Mouse (Mus musculus) layer of hippocampus, postnatal 10 days (tissue): ENCODE data around the gene Smurf2. TPM values are rescaled to one million over a fixed set of nuclear protein-coding genes. Genes with fewer than 3 reads are reported as not detected.

ENCODE experiments used
- DNase-seq, 2 experiments: peaks; one replicate each; pipeline ENCODE4 v3.0.0; 2021; ENCODE audit warnings: low spot score in 2 of 2
- microRNA-seq, 2 experiments: library from miRNA; unstranded; fragments of <30 nt; microRNA quantifications; one replicate each; pipeline ENCODE4 v1.2.0; 2021
- total RNA-seq, 2 experiments: library from RNA; stranded (reverse); gene quantifications; 2 replicates each; pipeline ENCODE4 v1.2.3; 2021

The Smurf2 gene
- total RNA-seq, 2 experiments from 2014 or later = 29.5 to 31.1 TPM

GRCm38 (mm10) chr11:106778589-106779387, 141.7 kb downstream of the Smurf2 start:
- DNase-seq = no peak

- no peak for DNase-seq
Observed at GRCm38 (mm10) chr11:106778132-106778531, 142.4 kb downstream of the Smurf2 start.

- no peak for DNase-seq
Observed at GRCm38 (mm10) chr11:106777395-106777794, 143.1 kb downstream of the Smurf2 start.

- DNase-seq = no peak
Observed at GRCm38 (mm10) chr11:106776960-106777359, 143.6 kb downstream of the Smurf2 start.

- DNase-seq = no peak
Observed at GRCm38 (mm10) chr11:106773061-106773460, 147.5 kb downstream of the Smurf2 start.

GRCm38 (mm10) chr11:106770195-106770974, 150.1 kb downstream of the Smurf2 start:
- DNase-seq = peak in 1 of 2 experiments; percentile 34

Small RNA genes within 50 kb of the gene (microRNA-seq; reads per million reads assigned to microRNA genes)
- gene Gm25994 (0 reads per million in 2 experiments), gene Gm27322 (0.67 to 1.6 reads per million in 2 experiments), gene Mir3064 (20.1 to 21.0 reads per million in 2 experiments)

Other genes starting within 250 kb of the Smurf2 start
- gene Pecam1, start 170.1 kb downstream of the Smurf2 start, total RNA-seq = 10 to 100 TPM; 18.5 to 19.7 TPM
- gene Milr1, start 169.5 kb downstream of the Smurf2 start, total RNA-seq = 1 to 10 TPM in 1 of 2 experiments, under 1 TPM in 1; 0.62 to 1.3 TPM
- gene Polg2, start 141.2 kb downstream of the Smurf2 start, total RNA-seq = 1 to 10 TPM; 3.9 to 5.6 TPM
- gene Ddx5, start 131.5 kb downstream of the Smurf2 start, total RNA-seq = 100 to 1,000 TPM; 692 to 786 TPM
- gene Cep95, start 131.5 kb downstream of the Smurf2 start, total RNA-seq = 10 to 100 TPM; 11.3 to 12.9 TPM
- gene Kpna2, start 78.8 kb upstream of the Smurf2 start, total RNA-seq = 10 to 100 TPM; 47.2 to 47.7 TPM
- 1 to 10 TPM; 3.0 to 3.9 TPM for gene 1810010H24Rik, start 105.0 kb upstream of the Smurf2 start, total RNA-seq
- 10 to 100 TPM; 66.8 to 68.4 TPM for gene Bptf, start 211.4 kb upstream of the Smurf2 start, total RNA-seq